Mouse (Mus musculus): Measurements from ENCODE around the gene Capns2.
A peak's percentile ranks its signal among the peaks of the same experiment; 100 is the strongest.
"Not testable (repeated sequence)": the region's sequence is repeated elsewhere in the genome, so short reads cannot be mapped to it uniquely, and the experiment has no call there.

The Capns2 gene

GRCm38 (mm10) chr8:92901107-92901506 is at the start of gene Capns2:
Gene Capns2, plus strand, starts transcription at chr8:92901407.
- no peak for DNase-seq

GRCm38 (mm10) chr8:92853188-92853983 is 47.8 kb upstream of the Capns2 start:
- no peak for DNase-seq

GRCm38 (mm10) chr8:92854673-92855072 is 46.5 kb upstream of the Capns2 start:
- DNase-seq = no peak

- peak; percentile 65 to 83 for DNase-seq
Measured at GRCm38 (mm10) chr8:92855171-92855894, 45.9 kb upstream of the Capns2 start, which contains the start of gene Lpcat2. Gene Lpcat2, plus strand, starts transcription at chr8:92855339.

- DNase-seq = no peak
Measured at GRCm38 (mm10) chr8:92856273-92856986, 44.8 kb upstream of the Capns2 start.

GRCm38 (mm10) chr8:92858475-92859182 is 42.6 kb upstream of the Capns2 start:
- DNase-seq = no peak

GRCm38 (mm10) chr8:92861977-92862376 is 39.2 kb upstream of the Capns2 start:
- no peak for DNase-seq

- DNase-seq = no peak
Measured at GRCm38 (mm10) chr8:92870281-92870680, 30.9 kb upstream of the Capns2 start.

GRCm38 (mm10) chr8:92872063-92872759 is 29.0 kb upstream of the Capns2 start:
- DNase-seq = no peak

GRCm38 (mm10) chr8:92875795-92876194 is 25.4 kb upstream of the Capns2 start:
- no peak for DNase-seq

- no peak for DNase-seq
Measured at GRCm38 (mm10) chr8:92881247-92881646, 20.0 kb upstream of the Capns2 start.

GRCm38 (mm10) chr8:92883771-92884170 is 17.4 kb upstream of the Capns2 start:
- peak in 1 of 2 experiments; percentile 7 for DNase-seq

- not testable (repeated sequence) for DNase-seq
Measured at GRCm38 (mm10) chr8:92892216-92892615, 9.0 kb upstream of the Capns2 start.

- DNase-seq = no peak
Measured at GRCm38 (mm10) chr8:92893870-92894269, 7.3 kb upstream of the Capns2 start.

GRCm38 (mm10) chr8:92895053-92895452 is 6.2 kb upstream of the Capns2 start:
- DNase-seq = no peak

GRCm38 (mm10) chr8:92896056-92896455 is 5.2 kb upstream of the Capns2 start:
- DNase-seq = no peak

GRCm38 (mm10) chr8:92896611-92897010 is 4.6 kb upstream of the Capns2 start:
- no peak for DNase-seq

GRCm38 (mm10) chr8:92897794-92898193 is 3.4 kb upstream of the Capns2 start:
- no peak for DNase-seq

GRCm38 (mm10) chr8:92899590-92899989 is 1.6 kb upstream of the Capns2 start:
- no peak for DNase-seq

GRCm38 (mm10) chr8:92902981-92903380 is 1.8 kb downstream of the Capns2 start:
- peak in 1 of 2 experiments; percentile 4 for DNase-seq

GRCm38 (mm10) chr8:92903488-92904135 is 2.4 kb downstream of the Capns2 start:
- peak; percentile 9 to 20 for DNase-seq

Measured in cerebellum, postnatal 25 days (tissue).